Mouse (Mus musculus) frontal cortex, postnatal 36 days (tissue): Measurements from ENCODE around the gene Prkd3.

Source experiments
- DNase-seq, 2 experiments: peaks; one replicate each; pipeline ENCODE4 v3.0.0; 2022; ENCODE audit warnings: low spot score in 2 of 2

Prkd3 gene

GRCm38 (mm10) chr17:78936466-78937228 lies 84.0 kb downstream of the Prkd3 start, which contains the start of the genes Cebpz and Ndufaf7:
TSS of gene Cebpz (minus strand) at chr17:78937066.
TSS of gene Ndufaf7 (plus strand) at chr17:78937136.
- DNase-seq: peak; percentile 95 to 98

GRCm38 (mm10) chr17:78935857-78936256 lies 84.8 kb downstream of the Prkd3 start:
- DNase-seq: no peak

- no peak for DNase-seq
Measured at GRCm38 (mm10) chr17:78917696-78918095, 102.9 kb downstream of the Prkd3 start.

GRCm38 (mm10) chr17:78916899-78917298 lies 103.7 kb downstream of the Prkd3 start:
- no peak for DNase-seq

GRCm38 (mm10) chr17:78916369-78916813 lies 104.2 kb downstream of the Prkd3 start, which contains the start of gene Cebpzos:
TSS of gene Cebpzos (plus strand) at chr17:78916500.
- peak; percentile 89 to 90 for DNase-seq

- DNase-seq: no peak
Measured at GRCm38 (mm10) chr17:78915772-78916171, 104.8 kb downstream of the Prkd3 start.

GRCm38 (mm10) chr17:78913921-78914320 lies 106.7 kb downstream of the Prkd3 start:
- no peak for DNase-seq

GRCm38 (mm10) chr17:78912861-78913281 lies 107.7 kb downstream of the Prkd3 start:
- no peak for DNase-seq

- no peak for DNase-seq
Measured at GRCm38 (mm10) chr17:78909374-78909773, 111.2 kb downstream of the Prkd3 start.

GRCm38 (mm10) chr17:78906892-78907291 lies 113.7 kb downstream of the Prkd3 start, which contains the start of gene Sult6b1:
TSS of gene Sult6b1 (minus strand) at chr17:78906992.
- no peak for DNase-seq

GRCm38 (mm10) chr17:78903158-78903557 lies 117.5 kb downstream of the Prkd3 start:
- no peak for DNase-seq
